Mouse (Mus musculus) spleen, postnatal 14 days (tissue): ENCODE results near the gene Mreg.
A peak's percentile ranks its signal among the peaks of the same experiment; 100 is the strongest.
"Not testable (repeated sequence)": the region's sequence is repeated elsewhere in the genome, so short reads cannot be mapped to it uniquely, and the experiment has no call there.

ENCODE experiments used
- DNase-seq, 2 experiments: peaks; one replicate each; pipeline ENCODE4 v3.0.0; 2021 to 2022; ENCODE audit warnings: low spot score in 2 of 2

The Mreg gene

GRCm38 (mm10) chr1:72211701-72212699 lies at the start of gene Mreg:
TSS of gene Mreg (minus strand) at chr1:72212307.
- DNase-seq: peak; percentile 12 to 24

DNA sequence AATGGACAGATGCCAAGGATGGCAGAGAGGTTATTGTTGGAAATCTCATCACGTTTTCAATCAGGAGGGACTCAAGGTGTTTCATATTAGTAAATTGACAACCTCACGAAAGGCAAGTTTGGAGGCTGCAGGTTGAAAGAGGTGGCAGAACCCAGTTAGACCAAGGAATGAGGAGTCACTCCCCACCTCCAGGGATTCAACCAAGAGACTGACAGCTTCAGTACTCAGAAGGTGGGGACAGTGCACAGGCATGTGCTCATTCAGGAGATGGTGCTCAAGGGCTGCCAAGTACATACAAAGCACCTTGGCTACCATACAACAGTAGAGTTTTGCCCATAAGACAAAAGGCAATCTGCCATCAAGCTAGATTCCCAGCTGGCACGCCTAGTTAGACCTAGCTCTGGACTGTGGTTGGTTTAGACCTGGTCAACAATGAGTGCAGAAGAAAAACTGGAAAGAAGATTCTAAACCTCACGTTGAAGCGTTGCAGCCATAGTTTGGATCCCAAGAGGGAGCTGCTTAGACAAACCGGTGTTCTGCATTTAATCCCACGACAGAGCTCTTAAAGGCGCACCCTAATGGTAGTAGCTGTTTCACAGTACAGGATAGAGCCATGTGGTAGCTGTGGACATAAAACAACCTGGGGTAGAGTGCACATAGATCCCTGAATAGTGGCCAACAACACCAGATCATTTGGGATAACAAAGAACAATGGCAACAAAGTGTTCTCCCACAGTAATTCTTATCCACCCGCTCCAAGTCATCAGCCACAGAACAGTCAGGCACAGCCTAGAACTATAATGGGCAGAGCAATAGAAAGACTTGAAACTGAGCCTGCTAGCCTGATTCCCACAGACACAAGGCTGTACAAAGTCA lies 44.5 kb upstream of the Mreg start:
- no peak for DNase-seq

- no peak for DNase-seq
Measured at GRCm38 (mm10) chr1:72255854-72256175, 43.7 kb upstream of the Mreg start.

DNA sequence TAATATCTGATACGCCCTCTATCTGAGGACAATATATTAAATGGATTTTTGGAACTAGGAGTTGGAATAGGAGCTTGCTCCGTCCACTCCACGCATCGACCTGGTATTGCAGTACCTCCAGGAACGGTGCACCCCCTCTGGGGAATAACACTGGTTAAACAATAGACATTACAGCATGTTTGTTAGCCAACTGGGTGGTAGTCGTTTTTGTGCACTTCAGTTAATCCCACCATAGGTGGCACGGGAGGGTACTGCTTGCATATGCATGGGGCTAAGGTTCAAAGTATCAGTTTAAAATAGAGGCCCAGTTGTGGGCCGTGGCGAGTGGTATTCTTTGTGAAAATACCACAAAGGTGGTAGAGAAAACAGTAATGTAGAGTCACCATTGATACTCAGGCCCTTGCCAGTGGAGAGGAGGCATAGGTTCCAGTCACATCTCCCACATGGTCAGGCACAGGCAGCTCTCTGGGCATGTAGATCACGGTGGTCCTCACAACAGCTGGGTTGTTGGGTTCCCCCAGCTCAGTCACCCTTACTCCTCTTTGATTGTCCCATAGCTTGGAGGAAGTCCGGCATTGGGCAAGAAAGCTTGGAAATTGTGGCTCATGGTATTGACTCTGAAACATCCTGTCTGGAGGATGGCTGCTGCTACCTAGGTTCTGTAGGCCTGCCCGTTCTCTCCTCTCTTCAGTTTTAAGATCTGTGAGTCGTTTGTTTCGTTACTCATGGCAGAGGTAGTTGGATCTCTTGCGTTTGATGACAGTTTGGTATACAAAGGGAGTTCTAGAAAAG lies 43.2 kb upstream of the Mreg start:
- peak in 1 of 2 experiments; percentile 35 for DNase-seq

DNA sequence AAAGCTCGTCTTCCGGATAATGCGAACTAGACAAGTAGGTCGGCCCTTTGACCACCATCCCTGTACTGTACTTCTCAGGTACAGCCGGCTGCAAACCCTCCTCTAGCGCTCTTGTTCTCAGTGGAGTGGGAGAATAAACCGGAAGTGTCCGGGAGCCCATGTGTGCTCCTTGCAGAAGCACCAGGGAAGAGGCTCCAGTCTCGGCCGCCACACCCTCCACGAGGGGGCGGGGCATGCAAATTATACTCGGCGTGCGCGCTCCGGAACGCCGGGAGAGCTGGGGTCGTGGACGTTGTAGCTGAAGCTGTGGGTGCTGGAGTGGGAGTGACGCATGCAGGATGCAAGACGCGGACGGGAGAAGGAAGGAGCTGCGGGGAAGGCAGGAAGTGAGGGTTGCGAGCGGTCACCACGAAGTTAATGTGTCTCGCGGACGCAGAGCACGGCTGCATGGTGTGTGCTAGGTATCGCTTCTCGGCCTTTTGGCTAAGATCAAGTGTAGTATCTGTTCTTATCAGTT lies 42.5 kb upstream of the Mreg start:
- peak; percentile 61 to 75 for DNase-seq

- no peak for DNase-seq
Measured at GRCm38 (mm10) chr1:72253881-72254491, 41.9 kb upstream of the Mreg start.

DNA sequence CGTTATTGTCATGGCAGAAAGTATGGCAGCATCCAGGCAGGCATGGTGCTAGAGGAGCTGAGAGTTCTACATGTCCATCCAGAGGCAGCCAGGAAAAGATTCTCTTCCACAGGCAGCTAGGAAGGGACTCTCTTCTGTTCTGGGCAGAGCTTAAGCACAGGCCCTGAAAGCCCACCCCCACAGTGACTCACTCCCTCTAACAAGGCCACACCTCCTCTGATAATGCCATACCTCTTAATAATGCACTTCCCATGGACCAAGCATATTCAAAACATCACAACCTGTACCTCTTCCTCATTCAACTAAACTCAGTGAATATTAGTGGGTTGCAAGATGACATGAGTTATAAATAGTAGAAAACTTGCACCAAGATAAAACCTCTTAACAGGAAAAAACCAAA lies 39.7 kb upstream of the Mreg start:
- no peak for DNase-seq

DNA sequence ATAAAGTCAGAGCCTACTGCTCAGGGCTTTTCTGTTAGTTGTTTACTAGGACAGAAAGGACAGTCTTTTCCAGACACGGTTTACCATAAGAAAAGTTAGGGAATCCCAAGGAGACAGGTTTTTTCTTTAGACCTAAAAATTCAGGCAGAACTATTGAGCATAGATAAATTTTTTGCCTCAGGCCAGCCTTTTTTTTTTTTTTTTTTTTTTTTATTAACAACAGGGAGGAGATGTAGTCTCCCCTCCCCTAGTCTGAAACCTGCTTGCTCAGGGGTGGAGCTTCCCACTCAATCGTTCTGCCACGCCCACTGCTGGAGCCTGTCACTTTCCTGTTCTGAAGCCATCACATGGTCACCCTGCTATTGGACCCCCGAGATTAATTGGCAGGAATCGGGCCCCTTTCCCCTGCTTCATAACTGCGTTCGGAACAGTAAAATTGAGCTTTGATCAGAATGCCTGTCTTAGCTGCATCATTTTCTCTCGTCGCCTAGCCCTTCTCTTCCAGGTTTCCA lies 36.2 kb upstream of the Mreg start:
- DNase-seq: not testable (repeated sequence)

- no peak for DNase-seq
Measured at GRCm38 (mm10) chr1:72244317-72245036, 32.4 kb upstream of the Mreg start.

DNA sequence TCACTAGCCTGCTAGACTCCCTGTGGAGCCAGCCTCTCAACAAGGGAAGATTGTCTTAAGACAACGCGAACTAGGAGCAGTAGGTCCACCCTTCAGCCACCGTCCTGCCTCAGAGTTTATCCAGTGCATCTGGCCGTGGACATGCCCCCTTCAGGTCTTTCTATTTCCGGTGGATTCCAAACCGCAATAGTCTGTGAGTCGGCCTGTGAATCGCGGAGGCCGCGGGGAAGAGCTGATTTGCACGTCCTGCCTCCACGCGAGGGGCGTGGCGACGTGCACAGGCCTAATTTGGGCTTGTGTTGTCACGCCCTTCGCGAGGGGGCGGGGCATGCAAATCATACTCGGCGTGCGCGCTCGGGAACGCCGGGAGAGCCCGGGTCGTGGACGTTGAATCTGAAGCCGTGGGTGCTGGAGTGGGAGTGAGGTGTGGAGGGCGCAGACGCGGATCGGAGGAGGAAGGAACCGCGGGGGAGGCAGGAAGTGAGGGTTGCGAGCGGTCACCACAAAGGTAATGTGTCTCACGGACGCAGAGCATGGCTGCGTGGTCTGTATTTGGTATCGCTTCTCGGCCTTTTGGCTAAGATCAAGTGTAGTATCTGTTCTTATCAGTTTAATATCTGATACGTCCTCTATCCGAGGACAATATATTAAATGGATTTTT lies 31.7 kb upstream of the Mreg start:
- peak; percentile 87 to 92 for DNase-seq

DNA sequence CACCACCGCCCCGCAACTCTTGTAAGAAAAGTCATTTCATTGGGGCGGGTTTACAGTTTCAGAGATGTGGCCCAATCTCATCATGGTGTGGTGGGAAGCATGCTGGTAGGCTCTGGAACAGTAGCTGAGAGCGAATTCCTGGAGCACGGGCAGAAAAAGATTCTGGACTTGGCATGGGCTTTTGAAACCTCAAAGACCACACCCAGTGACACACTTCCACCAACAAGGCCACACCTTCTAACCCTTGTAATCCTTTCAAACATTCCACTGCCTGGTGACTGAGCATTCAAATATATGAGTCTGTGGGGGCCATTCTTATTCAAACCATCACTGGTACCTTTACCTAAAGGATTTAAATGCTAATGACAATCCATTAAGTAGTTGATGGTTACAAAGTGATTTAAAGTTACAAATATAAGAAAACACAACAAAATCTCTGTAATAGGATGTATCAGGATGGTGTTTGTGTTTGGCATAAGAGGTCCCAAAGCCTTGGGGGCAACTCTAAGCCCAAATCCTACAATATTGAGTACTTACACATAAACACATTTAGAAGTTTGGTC lies 30.6 kb upstream of the Mreg start:
- no peak for DNase-seq

- not testable (repeated sequence) for DNase-seq
Measured at GRCm38 (mm10) chr1:72239113-72239512, 27.0 kb upstream of the Mreg start.

GRCm38 (mm10) chr1:72238016-72238580 lies 26.0 kb upstream of the Mreg start:
- no peak for DNase-seq

DNA sequence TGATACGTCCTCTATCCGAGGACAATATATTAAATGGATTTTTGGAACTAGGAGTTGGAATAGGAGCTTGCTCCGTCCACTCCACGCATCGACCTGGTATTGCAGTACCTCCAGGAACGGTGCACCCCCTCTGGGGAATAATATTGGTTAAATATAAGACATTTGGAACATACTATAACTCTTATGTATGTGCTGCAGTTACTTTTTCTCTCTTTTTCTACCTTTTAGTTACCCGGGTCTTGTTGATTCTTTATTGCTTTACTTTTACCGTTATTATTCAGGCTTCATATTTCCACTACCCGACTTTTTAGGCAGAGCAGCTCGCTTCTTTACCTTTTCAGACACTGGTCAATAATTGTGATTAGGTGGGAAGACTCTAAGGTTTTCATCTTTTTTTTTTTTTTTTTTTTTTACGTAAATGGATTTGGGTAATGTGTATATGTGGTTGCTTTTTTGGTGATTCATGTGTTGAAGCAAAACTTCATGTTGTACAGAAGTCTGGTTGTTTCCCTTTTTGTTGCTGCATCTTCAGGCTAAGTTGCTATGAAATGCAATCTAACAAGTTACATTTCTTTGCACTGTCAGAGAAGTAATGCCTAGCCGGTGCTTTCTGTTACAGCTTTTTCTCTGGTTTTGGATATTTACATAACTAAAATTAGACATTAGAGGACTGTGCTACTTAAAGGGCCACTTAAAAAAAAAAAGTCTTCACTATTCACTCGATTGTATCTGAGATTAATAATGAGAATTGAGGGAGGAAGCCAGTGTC lies 25.1 kb upstream of the Mreg start:
- DNase-seq: no peak

DNA sequence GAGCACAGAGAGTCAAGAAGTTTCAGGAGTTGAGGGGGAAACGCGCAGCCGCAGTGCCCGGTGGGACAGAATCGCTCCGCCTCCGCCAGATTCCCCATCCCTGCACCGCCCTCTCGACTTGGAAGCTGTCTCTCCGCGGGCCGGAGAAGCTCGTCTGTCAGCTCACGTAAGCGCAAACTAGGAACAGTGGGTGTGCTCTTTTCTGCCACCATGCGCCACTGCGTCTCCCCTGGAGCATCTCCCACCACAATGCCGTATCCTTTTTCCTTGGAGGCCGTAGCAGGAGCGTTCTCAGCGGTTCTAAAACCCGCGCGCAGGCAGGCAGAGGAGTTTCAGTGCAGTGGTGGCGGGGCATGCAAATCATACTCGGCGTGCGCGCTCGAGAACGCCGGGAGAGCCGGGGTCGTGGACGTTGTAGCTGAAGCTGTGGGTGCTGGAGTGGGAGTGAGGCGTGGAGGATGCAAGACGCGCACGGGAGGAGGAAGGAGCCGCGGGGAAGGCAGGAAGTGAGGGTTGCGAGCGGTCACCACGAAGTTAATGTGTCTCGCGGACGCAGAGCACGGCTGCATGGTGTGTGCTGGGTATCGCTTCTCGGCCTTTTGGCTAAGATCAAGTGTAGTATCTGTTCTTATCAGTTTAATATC lies 24.4 kb upstream of the Mreg start:
- DNase-seq: peak; percentile 15 to 21

- not testable (repeated sequence) for DNase-seq
Measured at GRCm38 (mm10) chr1:72232592-72232991, 20.5 kb upstream of the Mreg start.

GRCm38 (mm10) chr1:72228974-72229373 lies 16.9 kb upstream of the Mreg start:
- DNase-seq: no peak

DNA sequence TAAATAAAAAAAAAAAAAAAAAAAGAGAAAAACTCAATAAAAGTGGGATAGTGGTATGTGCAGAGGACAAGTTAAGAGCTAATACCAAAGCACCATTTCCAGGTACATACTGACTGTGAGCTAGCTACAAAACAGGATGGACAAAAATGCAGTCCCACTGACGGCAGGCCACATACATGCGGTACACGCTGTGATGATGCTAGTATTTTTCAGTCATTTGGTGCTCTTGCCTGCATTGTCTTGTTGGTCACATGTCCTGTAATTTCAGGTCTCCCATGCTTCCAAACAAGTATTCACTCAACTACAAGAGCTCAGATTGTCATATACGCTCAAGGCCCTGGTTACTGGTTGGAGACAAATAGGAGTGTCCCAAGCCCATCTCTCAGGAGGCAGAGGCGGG lies 15.4 kb upstream of the Mreg start:
- no peak for DNase-seq
